Mouse (Mus musculus) gastrocnemius, postnatal 10 days (tissue): ENCODE data around the gene Gm11639. TPM values are rescaled to one million over a fixed set of nuclear protein-coding genes. Genes with fewer than 3 reads are reported as not detected.

ENCODE experiments used
- DNase-seq: peaks from one replicate; pipeline ENCODE4 v3.0.0; 2021; ENCODE audit warnings: mixed read lengths
- long read RNA-seq, 2 experiments: library from polyadenylated mRNA; stranded (forward); transcript quantifications; one replicate each; pipeline ENCODE4 v2.0.0; 2021
- total RNA-seq, 2 experiments: library from RNA; stranded (reverse); gene quantifications; 2 replicates each; pipeline ENCODE4 v1.2.3; 2021

Gm11639 gene
- under 1 TPM; 0.02 to 0.07 TPM for total RNA-seq
- long read RNA-seq, experiment 1, partial matches to known transcripts, result 0 of 1 reads
- long read RNA-seq, experiment 1, other reads (novel, unspliced or antisense), result 1 of 1 reads
- long read RNA-seq, experiment 2, result 0 reads

DNA sequence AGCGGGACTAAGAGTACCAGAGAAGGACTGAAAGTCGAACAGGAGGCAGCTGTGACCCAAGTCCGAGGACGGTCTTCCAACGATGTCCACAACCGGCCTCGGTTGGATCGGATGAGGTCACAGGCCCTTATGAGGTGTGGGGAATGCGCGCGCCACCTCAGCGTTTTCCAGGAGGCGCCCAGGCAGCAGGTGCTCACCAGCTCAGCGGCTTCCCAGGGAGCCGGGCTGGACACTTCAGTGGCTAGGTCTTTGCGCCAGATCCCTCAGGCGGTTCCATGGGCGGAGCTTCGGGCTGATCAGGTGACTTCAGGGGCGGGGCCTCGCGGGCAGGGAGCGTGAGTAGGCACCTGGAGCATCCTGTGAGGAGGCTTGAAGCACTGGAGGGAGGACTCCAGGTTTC lies at the start of gene Gm11639:
Gene Gm11639 (plus strand): TSS at position 160 of the 400 bp plus-strand sequence.
- no peak for DNase-seq

DNA sequence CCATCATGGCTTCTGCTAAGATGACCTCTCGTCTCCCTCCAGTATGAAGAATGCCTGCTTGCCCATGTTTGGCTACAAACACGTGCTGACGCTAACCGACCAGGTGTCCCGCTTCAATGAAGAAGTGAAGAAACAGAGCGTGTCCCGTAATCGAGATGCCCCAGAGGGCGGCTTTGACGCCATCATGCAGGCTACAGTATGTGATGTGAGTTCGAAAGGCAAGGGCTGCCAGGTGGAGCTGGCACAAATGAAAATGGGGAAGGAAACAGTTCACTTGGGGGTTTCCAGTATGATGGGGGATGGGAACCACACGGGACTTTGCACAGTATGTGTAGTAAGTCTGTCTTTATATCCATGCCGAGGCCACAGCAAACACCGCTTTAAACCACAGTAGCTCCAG lies 48.5 kb upstream of the Gm11639 start:
- DNase-seq, result no peak

DNA sequence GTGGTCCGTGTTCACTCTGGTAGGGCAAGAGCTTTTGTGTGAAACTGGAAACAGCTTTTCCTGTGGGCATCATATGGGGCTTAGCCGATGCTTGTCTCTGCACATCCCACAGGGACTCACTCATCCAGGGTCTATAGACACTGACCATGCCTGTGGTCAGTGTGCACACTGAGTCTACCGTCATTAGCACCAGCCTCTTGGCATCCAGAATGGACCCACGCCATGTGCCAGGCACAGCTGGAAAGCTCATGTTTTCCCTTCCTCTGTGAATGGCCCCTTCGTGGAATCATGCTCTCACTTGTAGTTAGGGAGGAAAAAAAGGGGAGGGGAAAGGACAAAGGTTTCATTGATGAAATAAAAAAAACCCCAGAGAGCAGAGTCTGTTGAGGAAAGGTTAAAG lies 47.5 kb upstream of the Gm11639 start:
- DNase-seq, result no peak

DNA sequence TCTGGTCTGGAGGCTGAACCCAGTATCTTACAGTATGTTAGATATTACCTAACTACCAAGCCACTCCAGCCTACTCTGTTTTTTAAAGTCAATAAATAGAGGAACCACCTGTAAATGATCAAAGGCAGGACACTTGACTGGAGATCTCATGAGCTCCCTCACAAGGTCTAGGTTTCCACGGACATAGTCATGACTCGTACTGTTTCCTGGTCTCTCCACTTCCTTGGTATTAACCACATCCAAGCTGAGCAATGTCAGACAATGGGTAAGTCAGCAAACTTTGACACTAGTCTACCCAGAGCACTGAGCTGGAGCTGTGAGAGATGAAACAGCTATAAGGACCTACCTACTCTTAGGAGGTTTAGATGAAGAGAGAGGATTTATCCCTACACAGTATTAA lies 46.6 kb upstream of the Gm11639 start:
- DNase-seq, result no peak

DNA sequence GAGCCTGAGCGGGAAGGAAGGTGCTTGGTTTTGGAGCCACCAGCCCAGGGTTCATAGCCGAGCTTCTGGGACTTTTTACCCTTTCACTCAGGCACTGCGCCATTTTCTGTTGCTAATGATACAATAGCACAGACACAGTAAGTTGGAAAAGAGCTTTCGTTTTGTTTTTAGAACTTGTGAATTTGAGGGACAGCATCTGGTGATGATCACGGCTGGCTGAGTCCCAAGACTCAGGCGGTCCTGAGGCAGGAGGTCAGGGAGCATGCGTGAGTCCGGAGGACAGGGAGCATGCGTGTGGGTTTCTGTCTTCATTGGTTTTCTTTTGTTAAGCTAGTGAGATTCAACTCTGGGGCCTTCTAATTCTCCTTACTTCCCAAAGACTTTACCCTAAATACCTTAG lies 45.9 kb upstream of the Gm11639 start:
- no peak for DNase-seq

DNA sequence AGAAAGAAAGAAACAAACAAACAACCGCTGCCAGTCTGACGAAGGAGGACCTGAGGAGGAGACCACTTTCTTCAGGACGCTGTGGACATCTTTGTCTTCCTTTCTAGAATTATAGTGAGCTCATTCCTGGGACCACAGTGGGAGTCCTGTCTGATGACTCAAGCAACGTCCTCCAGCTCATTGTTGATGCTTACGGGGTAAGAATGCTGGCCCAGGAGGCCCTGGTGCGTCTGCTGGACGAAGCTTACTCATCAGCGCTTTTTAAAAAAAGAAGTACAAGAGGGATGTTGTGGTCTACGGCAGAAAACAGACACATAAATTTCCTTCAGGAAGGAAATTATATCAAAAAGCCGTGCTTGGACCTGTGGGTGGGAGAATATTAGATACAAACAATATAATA lies 44.6 kb upstream of the Gm11639 start:
- DNase-seq, result no peak

DNA sequence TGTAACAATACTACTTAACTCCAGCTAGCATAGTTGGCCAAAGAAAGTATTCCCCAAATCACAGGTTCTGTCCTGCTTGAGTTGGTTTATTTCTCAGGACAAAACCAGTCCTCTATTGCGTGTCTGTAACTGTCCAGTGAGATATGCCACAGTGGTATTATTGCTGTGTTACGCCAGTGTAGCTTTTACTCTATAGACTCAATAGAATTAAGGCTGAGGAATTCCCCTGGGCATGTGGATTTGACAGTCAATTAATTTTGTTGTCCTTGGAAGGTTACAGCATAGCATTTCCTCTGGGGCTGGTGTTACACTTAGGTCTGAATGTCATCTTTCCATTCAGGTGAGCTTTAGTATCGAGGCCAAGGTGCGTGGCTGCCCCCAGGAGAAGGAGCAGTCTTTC lies 42.3 kb upstream of the Gm11639 start:
- DNase-seq, result no peak

DNA sequence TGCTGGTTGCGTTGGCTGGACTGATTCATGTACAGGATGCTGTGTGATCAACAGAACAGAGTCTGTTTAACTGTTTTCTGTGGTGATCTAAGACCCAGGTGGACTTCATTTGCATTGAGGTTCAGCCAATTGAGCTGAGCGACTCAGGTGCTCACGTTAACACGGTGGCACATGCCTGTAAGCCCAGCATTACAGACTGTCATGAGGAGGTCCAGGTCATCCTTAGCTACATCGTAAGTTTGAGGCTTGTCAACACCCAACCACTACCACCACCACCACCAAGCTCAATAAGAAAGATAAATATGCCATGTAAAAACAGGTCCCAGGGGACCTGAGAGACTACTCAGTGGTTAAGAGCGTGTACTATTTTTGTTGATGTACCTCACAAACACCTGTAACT lies 40.1 kb upstream of the Gm11639 start:
- no peak for DNase-seq

DNA sequence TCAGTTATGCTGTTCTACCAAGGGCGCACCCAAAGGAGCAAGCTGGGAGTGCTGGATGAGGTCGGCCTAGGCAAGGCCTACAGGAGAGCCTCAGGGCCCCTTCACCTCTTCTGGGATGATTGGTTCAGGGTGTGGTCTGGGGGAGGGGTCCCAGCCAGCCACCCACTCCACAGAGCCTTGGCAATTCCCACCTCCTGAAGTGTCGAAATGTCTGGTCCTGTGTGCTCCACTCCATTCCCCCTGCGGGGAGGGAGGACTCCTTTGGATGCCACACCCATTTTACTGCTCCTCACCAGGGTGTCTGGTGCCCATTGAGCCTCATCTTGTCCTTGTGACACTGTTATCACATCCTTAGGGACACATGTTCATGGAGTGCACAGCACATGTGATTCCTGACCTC lies 39.3 kb upstream of the Gm11639 start:
- no peak for DNase-seq

DNA sequence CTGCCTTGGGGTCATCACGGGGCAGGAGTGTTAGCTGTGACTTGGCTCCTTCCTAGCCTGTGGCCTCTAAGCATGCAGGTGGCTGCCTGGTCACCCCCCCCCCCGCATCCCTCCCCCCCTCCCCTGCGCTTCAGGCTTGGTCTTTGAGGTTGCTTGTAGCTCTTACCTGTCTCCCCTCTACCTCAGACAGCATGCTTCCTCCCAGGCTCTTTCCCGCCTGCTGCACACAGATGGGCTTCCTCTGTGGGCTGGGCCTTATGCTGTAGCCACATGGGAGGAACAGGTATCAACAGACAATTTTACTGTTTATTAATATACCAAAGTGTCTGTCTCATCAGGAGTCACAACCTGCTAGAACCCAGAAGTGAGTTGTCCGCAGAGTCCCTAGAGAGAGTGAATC lies 38.9 kb upstream of the Gm11639 start:
- DNase-seq, result no peak

DNA sequence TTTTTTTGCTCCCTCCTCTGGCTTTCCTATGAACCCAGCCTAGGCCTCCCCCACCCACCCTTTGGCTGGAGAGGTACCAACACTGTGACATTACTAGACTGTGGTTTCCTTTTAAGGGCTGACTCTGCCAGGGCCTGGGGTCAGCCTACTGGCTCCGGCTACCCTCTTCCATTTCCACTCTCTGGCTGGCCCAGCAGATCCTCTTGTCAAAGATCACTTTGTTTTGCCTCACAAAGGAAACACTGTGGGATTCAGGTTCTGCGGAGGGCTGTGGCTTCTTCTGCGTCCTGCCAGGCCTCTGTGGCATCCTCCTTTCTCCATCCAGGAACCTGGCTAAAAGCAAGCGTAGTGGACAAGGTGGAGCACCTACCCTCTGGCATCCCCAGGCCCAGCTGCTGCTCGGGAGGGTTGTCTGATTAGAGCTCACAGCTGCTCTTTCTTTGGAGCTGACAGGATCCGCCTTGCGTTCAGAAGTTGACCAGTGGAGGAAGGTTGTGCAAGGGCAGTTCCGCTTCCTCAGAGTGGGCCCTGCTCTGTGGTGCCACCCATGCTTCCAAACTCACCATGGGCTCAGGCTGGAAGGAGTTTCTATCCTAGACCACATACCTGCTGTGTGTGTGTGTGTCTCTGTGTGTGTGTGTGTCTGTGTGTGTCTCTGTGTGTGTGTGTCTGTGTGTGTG lies 38.2 kb upstream of the Gm11639 start:
- no peak for DNase-seq

DNA sequence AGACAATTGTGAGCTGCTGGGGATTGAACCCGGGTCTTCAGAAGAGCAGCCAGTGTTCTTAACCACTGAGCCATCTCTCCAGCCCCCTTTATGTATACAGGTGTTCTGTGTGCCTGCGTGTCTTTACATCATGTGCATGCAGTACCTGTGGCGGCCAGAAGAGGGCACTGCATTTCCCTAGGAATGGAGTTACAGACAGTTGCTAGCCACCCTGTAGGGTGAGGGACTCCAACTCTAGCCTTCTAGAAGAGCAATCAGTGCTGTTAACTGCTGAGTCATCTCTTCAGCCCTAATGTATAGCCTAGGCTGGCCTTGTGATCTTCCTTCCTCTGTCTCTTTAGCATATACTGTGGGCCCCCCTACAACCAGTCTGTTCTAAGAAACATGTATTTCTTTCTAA lies 36.9 kb upstream of the Gm11639 start:
- DNase-seq, result peak; percentile 38

DNA sequence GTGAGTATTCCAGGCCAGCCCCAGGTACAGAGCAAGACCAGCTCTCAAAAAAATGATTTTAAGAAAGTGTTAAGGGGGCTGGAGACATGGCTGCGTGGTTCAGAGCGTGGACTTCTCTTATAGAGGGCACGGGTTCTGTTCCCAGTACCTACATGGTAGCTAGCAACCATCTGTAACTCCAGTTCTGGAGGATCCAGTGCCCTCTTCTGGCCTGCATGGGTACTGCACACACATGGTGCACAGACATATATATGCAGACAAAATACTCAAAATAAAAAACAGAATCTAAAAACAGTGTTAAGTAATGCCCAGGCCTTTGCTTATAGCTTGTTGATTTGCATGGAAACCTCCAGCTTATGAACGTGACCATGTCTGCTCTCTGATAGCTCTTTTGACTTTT lies 24.9 kb upstream of the Gm11639 start:
- no peak for DNase-seq

DNA sequence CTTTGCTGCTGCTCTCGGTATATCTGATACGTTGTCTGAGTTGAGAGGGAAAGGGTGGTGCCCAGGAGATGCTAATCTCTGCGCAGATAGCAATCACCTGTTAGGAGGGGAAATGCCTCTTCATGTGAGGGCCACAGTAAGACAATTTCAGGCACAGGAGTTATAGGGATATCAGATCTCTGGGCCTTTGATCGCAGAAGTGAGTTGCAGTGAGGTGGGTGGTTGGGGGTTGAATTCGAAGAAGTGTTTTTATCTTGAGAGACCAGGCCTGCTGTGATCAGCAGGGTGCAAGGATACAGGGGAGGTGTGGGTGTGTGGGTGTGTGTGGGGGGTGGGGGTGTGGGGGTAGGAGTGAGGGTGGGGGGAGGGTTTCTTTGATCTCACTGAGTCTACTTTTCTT lies 24.4 kb upstream of the Gm11639 start:
- DNase-seq, result no peak

DNA sequence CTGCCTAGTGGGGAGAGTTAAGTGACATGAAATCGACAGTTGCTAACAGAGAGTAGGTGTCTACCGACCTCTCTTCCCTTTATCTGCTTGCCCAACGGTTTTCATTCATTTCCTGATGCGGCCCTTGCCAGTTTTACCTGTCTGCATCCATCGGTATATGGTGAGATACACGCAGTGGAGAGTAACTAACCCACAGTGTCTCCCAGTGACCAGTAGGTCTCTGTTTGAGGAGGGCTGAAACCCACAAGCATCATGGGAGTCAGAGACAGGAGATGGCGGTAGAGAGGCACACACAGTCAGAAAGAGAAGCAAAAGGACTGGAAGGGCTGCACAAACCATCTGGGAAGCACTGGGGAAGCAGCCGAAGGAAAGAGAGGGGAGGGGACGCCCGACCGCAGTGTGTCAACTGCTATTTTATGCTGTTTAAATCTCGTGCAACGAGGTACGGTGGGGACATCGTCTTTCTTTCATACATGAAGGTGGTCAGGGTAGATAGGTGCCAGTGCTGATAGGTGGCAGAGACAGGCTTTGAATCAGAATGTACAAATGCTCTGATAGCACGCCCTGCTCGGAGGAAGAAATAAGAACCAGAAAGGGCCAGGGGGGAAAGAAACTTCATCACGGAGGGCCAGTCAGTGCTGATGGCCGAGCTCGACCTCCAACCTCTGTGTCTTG lies 23.8 kb upstream of the Gm11639 start:
- DNase-seq, result no peak

DNA sequence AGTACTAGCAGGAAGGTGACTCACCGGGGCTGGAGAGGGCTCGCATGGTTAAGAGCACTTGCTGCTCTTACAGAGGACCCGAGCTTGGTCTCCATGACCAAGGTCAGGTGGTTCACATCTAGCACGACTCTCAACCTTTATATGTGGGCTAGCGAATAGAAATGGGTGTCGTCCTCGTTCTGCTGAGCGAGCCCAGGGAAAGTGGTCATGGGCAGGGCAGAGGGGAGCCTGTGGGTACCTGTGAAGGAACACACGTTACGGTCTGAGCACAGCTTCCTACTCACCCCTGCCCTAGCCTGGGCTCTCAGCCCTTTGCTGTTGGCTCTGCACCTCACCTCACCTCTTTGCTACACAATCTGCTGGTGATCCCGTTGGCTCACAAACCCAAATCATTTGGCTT lies 22.9 kb upstream of the Gm11639 start:
- no peak for DNase-seq

DNA sequence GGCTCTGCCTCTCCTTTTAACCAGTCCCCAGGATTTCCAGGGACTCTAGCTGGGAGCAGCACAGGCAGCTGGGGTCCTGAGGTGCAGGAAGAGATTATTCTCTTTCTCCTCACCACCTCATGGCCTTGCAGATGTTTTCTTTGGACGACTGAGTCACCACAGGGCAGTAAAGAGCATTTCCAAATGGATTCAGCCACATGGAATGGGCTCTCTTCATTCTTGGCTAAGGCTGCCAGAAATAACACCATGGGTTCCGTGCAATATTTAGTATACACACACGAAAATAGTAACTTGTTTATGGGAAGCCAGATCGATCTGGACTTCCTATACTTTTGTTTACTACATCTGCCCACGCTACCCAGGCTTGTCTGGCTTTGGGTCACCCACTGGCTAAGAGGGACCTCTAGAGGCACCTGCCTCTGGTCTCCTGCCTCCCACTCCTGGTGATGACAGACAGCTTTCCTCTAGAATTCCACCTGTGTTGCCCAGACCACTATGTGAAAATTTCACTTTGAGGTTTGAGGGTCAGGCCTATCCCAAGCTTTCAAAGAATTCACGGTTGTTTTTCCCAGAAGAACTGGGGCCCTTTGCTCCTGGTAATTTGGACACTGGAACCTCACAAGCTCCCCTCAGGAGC lies 22.1 kb upstream of the Gm11639 start:
- DNase-seq, result no peak

DNA sequence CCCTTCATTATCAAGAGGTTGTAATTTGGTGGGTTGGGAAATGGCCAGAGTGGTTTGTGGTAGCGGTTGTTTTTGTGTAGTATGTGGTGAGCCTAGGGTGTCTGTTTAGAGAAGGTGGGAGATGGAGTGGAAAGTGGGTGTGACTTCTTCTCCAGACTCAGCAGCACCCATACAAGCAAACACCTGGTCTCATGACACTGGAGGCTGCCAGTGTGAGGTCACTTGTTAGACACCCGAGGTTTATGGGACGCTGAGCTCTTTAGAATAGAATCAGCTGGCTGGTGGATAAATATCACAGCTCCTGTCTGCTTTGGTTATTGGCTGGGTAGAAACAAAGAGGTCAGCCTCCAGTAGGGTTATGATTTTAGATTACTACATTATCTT lies 21.6 kb upstream of the Gm11639 start:
- DNase-seq, result no peak

DNA sequence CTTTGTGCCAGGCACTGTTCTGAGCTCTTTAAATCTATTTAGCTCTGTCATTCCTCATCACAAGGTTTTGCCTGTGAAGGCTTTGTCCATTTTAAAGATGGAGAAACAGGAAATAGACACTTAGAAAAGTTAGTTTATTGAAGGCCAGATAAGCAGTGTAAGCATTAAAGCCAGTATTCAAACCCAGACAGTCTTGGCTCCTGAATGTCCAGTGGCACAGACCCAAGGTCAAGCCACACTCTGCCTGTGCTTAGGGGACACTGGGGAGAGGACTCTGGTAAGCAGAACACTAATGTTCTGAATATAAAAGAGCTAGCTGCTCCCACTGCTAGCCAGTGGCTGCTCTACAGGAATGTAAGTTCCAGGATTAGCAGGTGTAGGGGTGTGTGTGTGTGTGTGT lies 21.1 kb upstream of the Gm11639 start:
- no peak for DNase-seq

DNA sequence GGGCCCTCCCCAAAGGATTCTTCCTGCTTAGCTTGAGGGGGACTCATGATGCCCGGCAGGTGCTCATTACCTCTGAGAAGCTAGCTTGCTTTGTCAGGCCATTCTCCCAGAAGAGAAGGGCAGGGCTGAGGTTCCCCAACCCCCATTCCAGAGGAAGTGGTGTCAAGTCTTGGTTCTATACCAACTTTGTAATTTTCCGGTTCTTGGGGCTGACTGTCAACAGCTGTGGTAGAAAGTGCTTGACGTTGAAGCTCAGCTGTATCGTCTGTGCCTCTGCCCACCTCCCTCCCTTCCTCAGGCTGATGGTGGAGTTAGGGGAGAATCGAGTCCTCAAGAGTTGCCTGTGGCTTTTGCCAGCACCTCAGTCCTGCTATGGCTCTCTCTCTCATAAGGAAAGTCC lies 18.1 kb upstream of the Gm11639 start:
- no peak for DNase-seq

DNA sequence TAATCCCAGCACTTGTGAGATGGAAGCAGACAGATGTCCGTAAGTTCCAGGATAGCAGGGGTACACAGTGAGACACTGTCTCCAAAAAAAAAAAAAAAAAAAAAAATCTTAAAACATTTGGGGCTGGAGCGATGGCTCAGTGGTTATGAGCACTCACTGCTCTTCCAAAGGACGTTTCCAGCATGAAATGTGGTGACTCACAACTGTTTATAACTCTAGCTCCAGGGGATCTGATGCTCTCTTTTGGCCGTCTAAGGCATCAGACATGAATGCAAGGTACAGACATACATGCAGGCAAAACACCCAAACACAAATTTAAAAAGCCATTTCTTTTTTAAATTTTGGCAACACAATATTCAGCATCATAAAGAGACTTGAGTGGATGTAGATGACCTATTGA lies 12.1 kb upstream of the Gm11639 start:
- DNase-seq, result no peak

DNA sequence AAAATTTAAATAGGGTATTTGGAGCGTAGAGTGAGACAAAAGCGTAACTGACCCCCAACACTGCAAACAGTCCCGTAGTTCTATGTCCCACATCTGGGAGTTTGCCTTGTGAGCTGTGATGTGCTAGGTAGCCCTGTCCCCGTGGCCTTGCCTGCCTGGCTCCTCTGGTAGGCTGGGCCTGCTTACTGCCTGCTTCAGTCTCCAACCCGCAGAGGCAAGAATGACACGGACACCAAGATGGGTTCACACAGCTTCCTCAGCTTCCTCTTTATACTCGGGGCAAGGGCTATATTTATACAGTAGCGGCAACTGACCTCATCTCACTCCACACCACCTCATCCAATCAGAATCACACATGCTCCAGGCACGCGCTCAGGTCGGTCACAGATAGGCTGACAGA lies 10.7 kb upstream of the Gm11639 start:
- no peak for DNase-seq

DNA sequence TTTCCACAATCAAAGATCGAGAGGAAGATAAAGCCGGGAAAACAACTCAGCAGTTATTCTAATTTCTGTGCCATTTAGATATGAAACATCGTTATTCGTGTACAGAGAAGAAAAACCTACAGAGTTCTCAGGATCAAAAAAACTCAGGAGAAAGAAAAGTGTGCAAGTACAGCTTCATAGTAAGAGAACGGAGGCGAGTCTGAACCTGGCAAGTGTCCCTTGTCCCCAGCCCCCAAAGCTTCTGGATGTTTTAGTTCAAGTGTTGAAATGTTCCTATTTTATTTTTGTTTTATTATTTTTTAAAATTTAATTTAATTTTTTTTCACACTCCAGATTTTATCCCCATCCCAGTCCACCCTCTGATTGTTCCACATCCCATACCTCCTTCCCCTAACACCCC lies 7.7 kb downstream of the Gm11639 start:
- no peak for DNase-seq

DNA sequence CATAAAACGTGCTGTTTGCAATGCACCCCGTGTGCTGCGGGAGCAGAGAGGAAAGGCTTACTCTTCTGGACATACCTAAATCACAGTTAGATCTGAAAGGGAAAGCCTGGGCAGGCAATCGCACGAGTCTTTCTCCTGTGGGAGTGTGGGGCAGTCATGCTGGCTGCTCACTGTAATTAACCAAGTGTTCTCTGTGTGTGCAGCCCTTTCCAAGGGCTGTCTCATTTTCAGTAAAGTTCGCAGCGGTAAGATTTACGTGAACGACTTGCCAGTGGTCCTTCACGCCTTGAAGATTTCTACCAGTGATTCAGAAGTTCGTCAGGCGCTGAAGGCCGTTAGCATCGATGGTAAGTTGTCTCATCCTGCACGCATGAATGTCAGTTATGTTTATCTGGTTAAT lies 18.6 kb downstream of the Gm11639 start:
- DNase-seq, result no peak
